Mouse (Mus musculus): Measurements from ENCODE around the gene Hoxa13.

Hoxa13 gene

DNA sequence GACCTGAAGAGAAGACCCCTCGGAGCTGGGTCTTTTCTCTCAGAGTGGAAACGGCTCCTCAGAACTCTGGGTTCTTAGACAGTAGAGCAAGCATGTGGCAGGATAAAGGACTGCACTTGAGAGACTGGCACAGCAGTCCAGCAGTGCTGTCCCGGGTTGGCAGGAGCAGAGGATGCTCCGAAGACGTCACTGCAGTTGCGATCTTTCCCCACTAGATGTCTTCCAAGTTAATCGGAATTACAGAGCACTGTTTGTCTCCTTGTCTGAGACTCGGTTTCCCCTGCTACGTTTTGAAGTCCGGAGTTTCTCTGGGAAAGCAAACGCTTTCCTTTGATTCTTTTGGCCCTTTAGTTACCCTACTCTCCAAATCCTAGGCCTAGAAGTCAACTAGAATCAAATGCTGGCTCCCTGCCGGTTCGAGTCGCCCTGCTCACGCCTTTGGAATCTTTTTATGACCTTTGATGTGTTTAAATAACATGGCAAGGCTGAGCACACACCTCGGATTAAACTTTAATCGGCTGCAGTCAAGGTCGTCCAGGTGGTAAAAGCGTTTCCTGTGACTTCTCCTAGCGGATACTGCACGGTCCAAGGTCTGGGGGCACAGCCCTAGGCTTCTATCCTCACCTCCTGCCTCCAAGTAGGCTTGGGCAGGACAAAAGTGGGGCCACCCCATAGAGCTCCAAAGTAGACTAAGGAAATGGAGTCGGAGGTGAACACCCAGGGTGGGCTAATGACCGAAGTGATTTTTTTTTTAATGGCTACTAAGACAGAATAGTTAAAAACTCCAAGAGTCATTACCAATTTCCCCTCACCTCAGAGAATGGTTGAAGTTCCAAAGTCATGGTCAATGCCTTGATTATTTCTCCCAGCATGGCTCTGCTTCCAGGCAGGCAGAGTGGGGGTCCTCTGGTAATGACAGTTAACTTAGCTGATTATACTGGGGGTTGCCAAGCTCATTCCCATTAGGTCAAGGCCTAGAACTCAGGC, 10.1 kb upstream of the Hoxa13 start:
- no peak for DNase-seq (ENCODE audit: low spot score in 2 of 2)

DNA sequence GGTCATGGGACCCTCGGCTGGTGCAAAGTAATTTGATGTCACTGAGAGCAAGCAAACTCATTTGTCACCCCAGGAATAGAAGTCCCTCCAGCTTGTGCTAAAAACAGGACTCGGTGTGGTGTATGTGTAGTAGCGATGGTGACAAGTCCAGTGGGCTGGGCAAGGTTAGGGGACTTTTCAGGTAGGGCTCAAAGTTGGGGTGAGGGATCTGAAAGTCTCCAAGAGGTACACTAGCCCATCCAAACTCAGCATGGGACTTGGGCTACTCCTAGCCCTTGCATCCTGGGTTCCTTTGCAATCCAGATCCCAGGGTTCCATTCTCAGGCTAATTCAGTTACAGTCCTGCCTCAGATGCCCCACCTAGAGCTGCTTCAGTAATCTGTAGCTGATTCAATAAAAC, 8.1 kb upstream of the Hoxa13 start:
- DNase-seq (ENCODE audit: low spot score in 2 of 2): no peak

DNA sequence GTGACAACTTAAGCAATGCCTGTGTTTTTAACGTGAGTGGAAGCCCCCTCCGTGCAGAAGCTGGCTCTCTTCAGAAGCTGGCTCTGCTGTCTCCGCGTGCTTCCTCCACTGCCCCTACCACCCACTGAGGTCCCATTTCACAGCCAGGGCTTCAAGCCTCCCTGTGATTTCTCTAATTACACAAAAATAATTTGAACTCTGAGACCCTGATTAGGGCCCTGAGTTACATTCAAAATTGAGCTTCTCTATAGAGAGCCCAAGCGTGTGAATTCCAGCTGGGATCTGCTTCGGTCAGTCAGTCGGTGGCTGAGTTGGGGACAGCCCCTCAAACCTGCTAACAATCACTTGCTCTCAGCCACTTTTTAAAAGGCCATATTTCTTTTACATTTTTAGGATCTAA, 7.7 kb upstream of the Hoxa13 start:
- DNase-seq (ENCODE audit: low spot score in 2 of 2): no peak

DNA sequence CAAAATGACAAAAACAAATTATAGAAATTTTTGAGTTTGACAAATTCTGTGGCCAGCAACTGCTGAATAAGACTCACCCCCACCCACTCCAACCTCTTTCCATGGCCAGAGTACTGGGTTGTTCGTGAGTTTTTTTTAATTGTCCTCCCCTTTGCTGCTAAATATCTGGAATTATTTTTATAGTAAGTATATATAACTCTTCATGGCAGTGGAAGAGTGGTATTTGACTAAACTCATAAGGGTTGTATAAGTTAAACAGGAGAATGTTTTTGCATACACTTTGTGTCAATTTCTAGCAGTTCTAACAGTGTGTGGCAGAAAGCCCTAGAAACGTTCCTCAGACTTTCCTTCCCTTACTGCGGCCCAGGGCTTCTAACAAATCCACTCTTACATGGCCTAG, 7.0 kb upstream of the Hoxa13 start:
- no peak for DNase-seq (ENCODE audit: low spot score in 2 of 2)

DNA sequence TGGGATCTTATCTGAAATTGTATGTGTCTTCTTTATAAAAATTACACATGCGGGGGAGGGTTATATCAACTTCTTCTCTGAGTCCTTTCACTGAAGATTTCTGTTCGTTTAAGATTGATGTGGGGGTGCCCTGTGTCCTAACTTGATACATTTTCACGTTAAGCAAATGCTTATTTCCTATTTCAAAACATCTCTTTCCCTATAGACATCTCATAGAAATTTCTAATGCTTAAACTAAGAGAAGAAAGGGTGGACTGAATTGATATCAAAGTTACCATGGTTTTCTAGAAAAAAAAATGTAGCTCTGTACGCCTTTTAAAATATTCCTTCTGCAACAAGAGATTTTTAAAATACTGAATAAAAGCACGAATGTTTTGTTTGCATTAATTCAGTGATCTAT, 6.5 kb upstream of the Hoxa13 start:
- no peak for DNase-seq (ENCODE audit: low spot score in 2 of 2)

DNA sequence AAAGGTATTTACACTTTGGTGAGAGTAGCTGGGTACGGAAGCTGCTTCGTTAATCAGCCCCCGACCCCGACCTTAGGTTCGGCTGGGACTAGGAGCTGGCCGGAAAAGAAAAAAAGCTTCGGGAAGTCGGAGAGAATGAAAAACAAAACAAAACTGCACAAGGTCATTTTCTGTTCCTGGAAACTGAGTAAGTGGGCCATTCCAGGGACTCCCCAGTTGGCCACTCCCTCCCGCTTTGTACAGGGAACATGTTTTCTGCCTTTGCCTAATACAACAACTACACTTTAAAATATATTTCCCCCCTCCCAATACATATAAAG, 5.9 kb upstream of the Hoxa13 start:
- DNase-seq (ENCODE audit: low spot score in 2 of 2): no peak

DNA sequence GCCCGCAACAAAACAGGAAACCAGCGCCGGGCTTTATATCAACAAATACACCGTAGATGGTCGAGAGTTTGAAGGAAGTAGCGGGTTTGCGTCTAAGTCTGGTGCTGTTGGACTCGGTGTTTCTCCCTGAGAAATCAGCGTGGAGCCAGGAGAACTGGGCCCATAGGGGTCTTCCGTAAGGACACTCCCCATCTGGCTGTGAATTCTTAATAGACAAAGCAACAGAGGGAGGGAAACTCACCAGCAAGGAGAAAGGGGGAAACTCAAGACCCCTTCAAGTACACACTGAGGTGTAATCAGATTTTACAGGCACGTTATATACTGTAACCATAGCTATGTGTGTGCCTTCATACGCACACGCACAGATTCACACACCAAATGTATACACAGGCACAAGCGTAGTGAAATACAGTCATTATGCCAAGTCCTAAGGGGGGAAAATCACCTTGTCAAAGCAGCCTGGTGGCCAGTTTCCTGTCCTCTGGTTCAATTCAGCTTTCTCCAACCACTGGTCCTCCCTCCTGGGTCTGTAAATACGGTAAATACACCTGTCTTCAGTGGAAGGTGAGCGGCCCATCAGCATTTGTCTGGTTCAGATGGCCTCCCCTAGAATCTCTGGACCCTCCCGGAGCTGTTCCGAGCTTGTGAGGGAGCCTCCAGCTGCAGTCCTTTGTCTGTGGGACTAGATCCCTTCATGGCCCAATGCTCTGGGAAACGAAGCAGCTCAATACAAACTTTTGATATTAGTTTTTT, 5.4 kb upstream of the Hoxa13 start:
- peak in 1 of 2 experiments; percentile 41 for DNase-seq (ENCODE audit: low spot score in 2 of 2)

DNA sequence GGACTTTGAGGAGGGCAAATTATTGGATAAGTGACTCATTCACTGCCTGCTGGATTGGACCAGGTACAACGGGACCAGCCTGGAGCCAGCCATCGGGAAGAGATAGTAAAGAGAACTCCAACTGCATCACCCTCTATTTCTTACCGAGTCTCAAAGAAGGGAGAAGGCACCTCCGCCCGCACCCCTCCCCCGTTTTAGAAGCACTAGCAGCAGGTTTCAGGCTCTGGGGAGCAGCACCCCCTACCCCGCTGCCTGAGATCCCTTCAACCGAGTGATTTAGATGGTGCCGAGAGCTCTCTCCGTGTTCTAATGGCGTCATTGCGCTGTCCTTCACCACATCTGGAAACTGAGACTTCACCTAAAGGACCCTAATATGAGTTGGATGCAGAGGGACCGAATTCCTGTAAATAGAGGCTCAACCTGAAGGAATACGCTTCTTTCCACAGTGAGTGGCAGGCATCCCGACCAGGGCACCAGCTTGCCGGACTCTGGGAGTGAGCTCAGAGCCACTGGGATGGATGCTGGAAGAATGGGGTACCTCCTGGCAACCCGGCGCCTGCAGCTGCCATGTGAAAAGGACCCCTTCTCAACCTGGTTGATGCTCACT, 4.7 kb upstream of the Hoxa13 start:
- DNase-seq (ENCODE audit: low spot score in 2 of 2): peak in 1 of 2 experiments; percentile 58

DNA sequence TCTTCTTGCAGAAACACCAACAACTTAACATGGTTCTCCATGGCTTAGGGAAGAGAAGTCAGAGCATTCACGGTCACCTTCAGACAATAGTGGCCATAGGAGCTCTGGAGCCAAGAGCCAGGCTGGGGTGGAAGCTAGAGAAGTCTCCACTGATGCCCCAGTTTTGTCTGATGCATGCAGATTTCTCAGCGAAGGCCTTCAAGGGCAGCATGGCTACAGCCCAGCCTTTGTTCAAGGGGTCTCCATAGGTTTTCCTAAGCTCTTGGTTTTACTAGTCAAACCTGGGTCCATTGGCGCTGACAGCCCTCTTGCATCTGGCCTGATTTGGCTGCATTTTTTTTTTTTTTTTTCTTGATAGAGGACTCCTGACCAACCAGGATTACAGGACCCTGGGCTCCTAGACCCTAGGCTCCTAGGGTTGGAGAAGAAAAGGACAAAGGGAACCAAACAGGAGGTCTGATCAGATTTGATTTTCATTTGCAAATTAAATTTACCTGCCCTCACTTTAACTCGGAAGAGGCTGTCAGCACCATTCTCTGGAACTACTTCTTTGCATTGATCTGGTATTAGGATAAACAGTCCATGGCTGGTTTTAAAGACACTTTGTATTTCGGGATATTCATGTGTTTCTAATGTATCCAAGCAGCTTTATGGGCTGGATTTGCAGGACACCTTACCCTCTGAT, 3.6 kb upstream of the Hoxa13 start:
- DNase-seq (ENCODE audit: low spot score in 2 of 2): peak in 1 of 2 experiments; percentile 45

DNA sequence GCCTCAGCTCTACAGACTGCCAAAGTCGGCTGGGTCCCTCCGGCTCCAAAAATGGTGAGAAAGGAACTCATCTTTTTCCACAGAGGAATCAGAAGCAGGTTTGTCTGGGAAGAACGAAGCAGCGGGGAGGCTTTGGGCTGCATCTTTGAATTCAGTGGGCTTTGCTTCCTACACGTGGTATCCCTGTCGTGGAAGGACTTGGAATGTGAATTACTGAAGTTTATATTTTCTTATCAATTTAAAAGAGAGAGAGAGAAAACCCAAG, 2.6 kb upstream of the Hoxa13 start:
- no peak for DNase-seq (ENCODE audit: low spot score in 2 of 2)

DNA sequence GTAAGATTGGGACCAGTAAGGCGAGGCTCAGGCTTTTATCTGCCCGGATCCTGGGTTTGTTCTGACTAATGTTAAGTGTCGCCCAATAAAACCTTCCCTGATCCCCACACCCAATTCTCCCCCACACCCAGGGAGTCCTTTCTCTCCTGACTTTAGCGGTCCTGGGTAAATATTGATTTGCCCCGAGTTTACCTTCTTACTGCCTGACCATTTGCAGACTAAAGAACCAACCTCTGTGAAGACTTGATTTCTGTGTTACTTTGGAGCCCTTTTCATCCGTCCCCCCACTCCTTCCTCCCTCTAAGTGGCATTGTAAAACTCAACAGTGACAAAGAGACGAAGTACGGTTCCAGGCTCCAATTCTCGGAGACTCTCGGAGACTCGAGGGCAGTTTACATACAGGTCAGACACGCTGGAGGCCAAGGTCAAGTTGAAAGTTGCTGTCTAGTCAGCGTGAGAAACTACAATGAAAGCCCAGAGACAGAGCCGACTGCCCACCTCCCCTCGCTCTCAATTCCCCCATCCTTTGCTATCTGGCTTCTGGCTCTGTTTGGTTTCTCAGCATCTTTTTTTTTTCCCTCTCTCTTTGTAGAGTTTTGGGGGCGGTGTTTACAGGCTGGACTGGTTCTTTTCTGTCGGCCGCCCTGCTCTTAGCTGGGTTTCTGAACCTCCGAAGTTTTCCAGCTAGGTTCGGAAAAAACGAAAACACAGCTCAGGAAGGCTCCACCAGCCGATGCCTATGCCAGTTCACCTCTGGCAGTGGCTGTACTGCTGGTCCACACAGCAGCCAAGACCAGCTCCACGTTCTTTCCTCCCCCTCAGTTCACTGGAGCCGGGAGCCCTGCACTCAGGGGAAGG, 2.0 kb upstream of the Hoxa13 start:
- DNase-seq (ENCODE audit: low spot score in 2 of 2): peak in 1 of 2 experiments; percentile 49

DNA sequence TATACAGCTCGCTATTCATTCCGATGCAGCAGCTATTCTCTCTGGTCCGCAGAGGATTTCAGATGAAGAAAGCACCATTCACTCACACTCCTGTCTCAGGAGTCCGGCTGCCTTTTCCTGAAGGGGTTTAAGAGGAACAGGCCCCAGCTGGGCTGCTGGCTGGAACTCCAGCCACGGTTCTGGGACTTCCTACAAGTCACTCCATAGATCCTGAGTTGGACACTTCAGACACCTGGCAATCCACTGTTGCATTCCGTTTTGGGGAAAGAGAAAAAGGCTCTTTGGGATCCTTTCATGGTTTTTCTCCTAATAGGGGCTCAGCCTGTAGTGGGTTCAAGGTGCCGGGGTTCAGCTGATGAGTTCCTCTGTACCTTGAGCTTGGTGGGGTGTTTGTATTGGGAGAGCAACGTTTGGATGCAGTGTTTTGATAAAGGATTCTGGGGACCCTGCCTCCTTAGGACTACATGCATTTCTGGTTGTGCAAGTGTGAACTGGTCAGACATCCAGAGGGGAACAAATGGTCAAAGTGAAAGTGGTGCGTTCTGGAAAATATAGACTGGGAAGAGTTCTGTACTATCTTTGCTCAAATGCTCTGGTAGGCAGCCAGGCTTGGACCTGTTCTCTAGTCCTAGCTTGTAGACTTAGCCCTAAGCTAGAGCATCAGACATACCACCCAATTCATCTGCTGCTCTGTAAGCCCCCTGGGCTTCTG, 1.2 kb upstream of the Hoxa13 start:
- peak in 1 of 2 experiments; percentile 52 for DNase-seq (ENCODE audit: low spot score in 2 of 2)

DNA sequence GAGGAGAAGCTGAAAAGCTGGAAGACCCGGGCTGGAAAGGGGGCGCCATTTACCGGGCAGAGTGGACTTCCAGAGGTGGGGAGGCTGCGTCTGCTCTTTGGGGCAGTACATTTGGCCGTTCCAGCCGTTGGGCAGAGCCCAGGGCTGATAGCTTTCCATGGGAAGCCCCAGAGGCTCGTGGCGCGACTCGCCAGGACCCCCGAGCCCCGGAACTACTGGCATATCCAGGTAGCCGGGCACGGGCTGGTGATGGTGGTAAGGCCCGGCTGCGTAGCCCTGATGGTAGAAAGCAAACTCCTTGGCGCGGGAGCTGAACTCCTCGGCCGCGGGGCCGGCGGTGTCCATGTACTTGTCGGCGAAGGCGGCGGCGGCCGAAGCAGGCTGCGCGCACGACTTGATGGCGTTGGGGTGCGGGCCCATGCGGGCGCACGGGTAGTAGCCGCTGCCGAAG, 844 bp downstream of the Hoxa13 start:
- DNase-seq (ENCODE audit: low spot score in 2 of 2): no peak

DNA sequence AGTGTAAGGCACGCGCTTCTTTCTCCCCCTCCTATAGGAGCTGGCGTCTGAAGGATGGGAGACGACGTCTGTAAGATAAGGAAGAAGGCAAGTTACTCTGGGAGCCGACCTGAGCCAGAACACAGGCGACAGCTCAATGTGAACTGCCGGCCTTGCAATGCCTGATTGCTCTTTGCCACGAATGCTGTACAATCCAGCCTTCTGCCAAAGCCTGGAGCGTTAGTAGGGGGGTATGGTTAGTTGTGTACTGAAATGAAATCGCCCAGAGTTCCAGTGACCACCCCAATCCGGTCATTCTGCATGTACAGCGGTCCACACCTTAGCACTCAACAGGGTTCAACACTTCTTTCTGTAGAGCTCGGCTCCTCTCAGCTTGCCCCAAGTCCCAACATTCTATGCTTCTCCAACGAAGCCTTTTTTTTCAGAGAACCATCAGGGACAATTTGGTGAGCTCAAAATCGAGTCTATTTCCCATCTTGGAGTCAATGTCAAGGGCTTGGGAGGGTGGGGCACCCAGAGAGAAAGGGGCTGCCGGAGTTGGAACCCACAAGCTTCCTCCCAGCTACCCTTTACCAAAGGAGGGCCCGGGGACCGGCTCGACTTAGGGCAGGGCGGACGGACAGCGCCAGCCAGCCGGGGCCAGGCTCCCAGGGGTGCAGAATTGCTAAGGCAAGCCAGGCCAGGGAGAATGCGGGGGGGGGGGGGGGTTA, 1.4 kb downstream of the Hoxa13 start:
- no peak for DNase-seq (ENCODE audit: low spot score in 2 of 2)

DNA sequence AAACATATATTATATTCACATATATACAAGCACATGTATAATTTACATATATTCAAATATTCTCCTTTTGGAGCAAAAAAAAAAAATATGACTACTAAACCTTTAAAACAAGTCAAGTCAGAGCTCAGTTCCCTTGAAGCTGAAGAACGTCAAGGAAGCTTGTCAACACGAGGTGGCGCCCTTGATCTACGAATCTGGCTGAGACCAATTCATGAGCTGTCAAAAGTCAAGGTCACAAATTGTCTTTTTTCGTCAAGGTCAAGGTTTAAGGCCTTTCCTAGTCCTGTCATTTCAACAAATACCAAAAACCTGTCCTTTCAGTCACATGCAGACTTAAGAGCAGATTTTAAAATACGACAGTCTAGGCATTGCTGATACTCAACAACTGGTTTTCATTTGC, 3.7 kb downstream of the Hoxa13 start:
- DNase-seq (ENCODE audit: low spot score in 2 of 2): peak; percentile 68 to 87

DNA sequence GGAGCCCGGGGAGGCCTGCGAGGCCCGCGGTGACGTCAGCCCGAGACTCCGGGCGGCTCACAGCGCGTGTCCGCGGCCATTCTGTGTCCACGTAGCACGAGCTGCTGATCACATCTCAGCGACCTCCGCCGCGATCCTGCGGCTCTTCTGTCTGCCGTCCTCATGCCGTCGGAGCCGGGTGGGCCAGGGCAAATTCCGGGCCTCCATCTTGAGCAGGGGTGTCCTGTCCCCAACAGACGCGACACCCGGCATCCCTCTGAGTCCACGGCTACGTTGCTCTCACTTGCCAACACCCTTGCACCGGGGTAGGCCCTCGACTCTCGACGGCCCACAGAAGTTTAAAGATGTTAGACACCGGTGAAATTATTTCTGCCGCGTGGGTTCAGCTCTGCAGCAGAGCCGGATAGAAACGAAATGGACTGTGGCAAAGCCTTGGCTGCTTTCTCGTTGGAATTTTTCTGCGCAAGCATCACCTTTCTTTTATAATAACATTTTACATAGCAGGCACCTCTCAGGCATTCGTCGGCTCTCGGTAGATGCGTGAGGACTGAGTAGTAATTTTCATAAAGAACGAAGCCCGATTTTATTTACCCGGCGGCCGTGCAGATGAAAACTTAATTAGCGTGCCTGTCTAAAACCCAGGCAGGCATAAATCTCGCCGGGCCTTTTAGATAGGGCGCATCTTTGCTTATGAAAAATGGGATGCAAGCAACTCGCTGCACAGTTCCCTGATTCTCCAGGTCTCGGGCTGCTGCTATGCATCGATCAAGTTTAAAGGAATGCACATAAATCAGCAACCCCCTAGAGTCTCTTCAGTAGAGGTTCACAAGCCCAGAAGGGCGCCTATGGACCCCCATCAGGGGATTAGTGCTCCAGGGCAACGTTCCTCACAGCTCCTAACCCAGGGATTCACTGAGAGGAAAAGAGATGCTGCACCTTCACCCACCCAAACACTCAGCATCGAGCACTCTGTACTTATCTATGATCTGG, 6.9 kb downstream of the Hoxa13 start:
- no peak for DNase-seq (ENCODE audit: low spot score in 2 of 2)

DNA sequence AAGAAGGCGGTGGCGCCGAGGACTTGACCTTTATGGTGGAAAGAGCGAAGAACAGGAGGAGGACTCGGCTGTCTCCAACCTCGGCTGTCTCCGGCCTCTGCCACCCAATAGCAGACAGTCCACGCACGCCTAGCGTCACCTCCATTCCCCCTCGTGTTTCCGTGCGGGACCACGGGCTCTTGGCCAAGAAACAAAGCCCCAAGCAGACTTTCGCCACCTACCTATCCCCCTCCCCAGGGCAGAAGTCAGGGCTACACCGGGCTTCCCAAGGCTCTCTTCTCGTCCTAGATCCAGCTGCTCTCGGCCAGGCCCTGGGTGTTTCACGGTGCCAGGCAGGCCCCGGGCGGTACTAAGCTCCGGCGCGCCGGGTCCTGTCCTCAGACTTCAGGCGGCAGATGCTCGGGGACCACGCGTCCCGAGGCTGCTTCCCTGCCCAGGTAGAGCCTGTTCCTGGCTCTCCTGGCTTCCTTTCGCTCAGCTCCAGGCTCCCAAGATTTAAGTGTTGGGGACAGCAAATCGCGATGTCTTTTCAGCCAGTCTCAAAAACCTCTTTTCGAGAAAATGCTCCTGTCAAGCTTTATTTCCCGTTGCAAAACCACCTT, 7.8 kb downstream of the Hoxa13 start:
- no peak for DNase-seq (ENCODE audit: low spot score in 2 of 2)

Data from spleen, postnatal 4 days (tissue).